Mouse (Mus musculus) heart, adult 2 months (tissue): Measurements from ENCODE around the gene Lsm12. TPM values are rescaled to one million over a fixed set of nuclear protein-coding genes. Genes with fewer than 3 reads are reported as not detected.

Experiments used
- DNase-seq, 2 experiments: peaks; one replicate each; pipeline ENCODE4 v3.0.0; 2021
- H3K27ac ChIP-seq: fragments of 200-600 bp; 2 replicates; pipeline ENCODE4 v1.8.1; 2022
- H3K27me3 ChIP-seq: fragments of 200-500 bp; 2 replicates; pipeline ENCODE4 v1.6.1; 2012; ENCODE audit warnings: mild to moderate bottlenecking, low read length, inconsistent platforms, mixed read lengths; ENCODE audit not compliant: control insufficient read depth, insufficient read depth
- H3K36me3 ChIP-seq: fragments of 200-500 bp; 2 replicates; pipeline ENCODE4 v1.6.1; 2012; ENCODE audit warnings: low read length, inconsistent platforms; ENCODE audit not compliant: control insufficient read depth, insufficient read depth
- H3K4me1 ChIP-seq: fragments of 200-500 bp; 2 replicates; pipeline ENCODE4 v1.6.1; 2011; ENCODE audit warnings: low read length; ENCODE audit not compliant: control insufficient read depth, insufficient read depth
- H3K4me3 ChIP-seq: fragments of 200-600 bp; 2 replicates; pipeline ENCODE4 v1.8.1; 2022
- H3K79me2 ChIP-seq: fragments of 200-500 bp; replicated peaks from 2 replicates; pipeline ENCODE4 v1.6.1; 2012; ENCODE audit warnings: mild to moderate bottlenecking, inconsistent platforms, low read length, moderate library complexity, mixed read lengths; ENCODE audit not compliant: control insufficient read depth, insufficient read depth
- H3K9ac ChIP-seq: fragments of 200-500 bp; 2 replicates; pipeline ENCODE4 v1.6.1; 2012; ENCODE audit warnings: low read depth, mild to moderate bottlenecking, control low read depth, inconsistent platforms, low read length, mixed read lengths
- CTCF ChIP-seq: fragments of 200-600 bp; IDR thresholded peaks from 2 replicates; pipeline ENCODE4 v1.8.1; 2022; ENCODE audit warnings: antibody characterized with exemption, mild to moderate bottlenecking, moderate library complexity
- EP300 ChIP-seq: fragments of 200-500 bp; IDR thresholded peaks from 2 replicates; pipeline ENCODE4 v1.6.1; 2011; ENCODE audit warnings: low read depth, low read length, control low read depth; ENCODE audit not compliant: insufficient read depth
- POLR2A ChIP-seq: fragments of 200-500 bp; IDR thresholded peaks from 2 replicates; pipeline ENCODE4 v1.6.1; 2011; ENCODE audit warnings: mild to moderate bottlenecking, low read depth, low read length, control low read depth; ENCODE audit not compliant: insufficient read depth
- WGBS: fragments of 180-500 bp; shearing (Covaris S2); methylation state at CpG from one replicate; pipeline ENCODE4 v1.1.7; 2018; 5-methylcytosine and 5-hydroxymethylcytosine counted together
- intact Hi-C: fragments of 180-260 bp; cut with DNase I; formaldehyde crosslinking; loops from one replicate; pipeline ENCODE4 v1.15.1; 2025
- polyA plus RNA-seq: library from polyadenylated mRNA; depleted of rRNA; stranded (reverse); fragments of >200 nt; gene quantifications from 2 replicates; pipeline ENCODE4 v1.2.3, GENCODE M21; 2012
- total RNA-seq, 2 experiments: library from RNA; stranded (reverse); gene quantifications; 2 replicates each; pipeline ENCODE4 v1.2.3; 2021

The Lsm12 gene
- total and polyA plus RNA-seq, 3 experiments: 32.5 to 50.2 (median 49.4) TPM

DNA sequence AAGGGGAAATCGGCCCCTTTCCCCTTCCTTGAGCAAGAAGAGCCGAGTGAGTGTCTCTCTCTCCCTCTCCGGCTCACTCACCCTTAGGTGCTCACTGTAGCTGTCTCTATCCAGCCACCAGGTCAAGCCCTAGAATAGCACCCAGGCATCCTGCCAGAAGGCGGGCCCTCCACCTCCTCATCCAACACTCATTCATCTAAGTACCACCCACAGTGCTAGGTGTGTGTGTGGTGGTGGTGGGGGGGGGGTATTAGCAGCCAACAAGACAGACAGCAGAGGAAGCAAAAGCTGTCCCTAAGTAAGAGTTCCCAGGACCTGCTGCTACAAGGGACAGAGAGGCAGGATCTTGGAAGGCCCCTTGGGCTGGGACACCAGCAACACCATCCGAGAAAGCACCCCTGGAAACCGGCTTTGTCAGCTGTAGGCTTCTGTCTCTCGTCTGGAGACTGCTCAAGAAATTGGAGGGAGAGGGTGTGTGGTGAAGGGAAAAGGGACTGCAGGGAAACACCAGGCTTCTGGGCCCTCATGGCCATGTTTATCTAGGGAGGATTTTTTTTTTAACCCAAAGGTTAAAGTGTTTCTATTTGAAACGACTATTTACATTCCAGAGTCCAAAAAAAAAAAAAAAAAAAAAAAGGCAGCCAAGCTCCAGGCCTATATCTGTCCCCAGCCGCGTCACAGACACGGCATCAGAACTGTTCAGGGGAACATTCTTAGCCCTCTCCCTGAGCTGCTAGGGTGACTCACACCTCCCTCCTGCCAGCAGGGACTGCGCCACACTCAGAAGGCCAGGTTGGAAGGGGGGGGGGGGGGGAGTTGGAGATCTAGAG is 31.2 kb upstream of the Lsm12 start:
- peak; percentile 68 to 81 for DNase-seq
- intact Hi-C loops: no loop called here

DNA sequence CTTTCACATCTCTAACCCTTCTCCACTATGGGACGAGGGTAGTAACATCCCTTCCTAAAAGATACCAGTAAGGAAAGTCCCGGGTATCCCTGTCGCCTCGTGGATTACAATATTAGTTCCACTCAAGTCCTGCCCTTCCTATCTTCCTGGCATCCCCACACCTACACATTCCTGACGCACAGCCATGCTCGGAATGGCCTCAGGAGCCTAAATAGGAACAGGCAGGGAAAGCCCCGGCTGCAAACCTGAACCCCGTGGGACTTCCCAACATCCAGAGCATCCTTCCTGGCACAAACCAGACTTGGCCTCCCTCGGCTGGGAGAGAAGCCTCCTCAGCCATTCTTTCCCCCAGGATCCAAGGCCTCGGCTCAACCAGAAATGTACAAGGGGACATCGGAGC is 30.4 kb upstream of the Lsm12 start:
- Histone ChIP-seq H3K4me1 (peaks cover 48% of the 10 kb centered on the region), H3K79me2 (peaks cover 5% of the 10 kb centered on the region), H3K27me3 (no peaks in the 10 kb centered on the region), H3K9ac (peak overlapping the region; percentile 62), H3K27ac (peak overlapping the region; percentile 92), H3K36me3 (peaks cover 3% of the 10 kb centered on the region; the same call in 1 of the 2 replicates), H3K4me3 (peak overlapping the region; percentile 32)
- WGBS: 15% methylated on average over 11 of the region's 11 CpGs
- peak; percentile 24 to 27 for DNase-seq
- no peak for TF ChIP-seq POLR2A
- no peak for TF ChIP-seq EP300
- intact Hi-C loops: no loop called here

More for the DNA sequence above, 31.2 kb upstream of the Lsm12 start:
- Histone ChIP-seq H3K27ac (peak overlapping the region; percentile 92), H3K27me3 (no peaks in the 10 kb centered on the region), H3K79me2 (peaks cover 5% of the 10 kb centered on the region), H3K36me3 (peaks cover 3% of the 10 kb centered on the region; the same call in 1 of the 2 replicates), H3K9ac (peak overlapping the region; percentile 62), H3K4me3 (peak overlapping the region; percentile 32), H3K4me1 (peaks cover 48% of the 10 kb centered on the region)
- TF ChIP-seq POLR2A (peak; percentile 24; the same call in 1 of the 2 replicates), CTCF (no peak), EP300 (peak; percentile 33; the same call in 1 of the 2 replicates)
- 13% methylated on average over 12 of the region's 12 CpGs for WGBS

DNA sequence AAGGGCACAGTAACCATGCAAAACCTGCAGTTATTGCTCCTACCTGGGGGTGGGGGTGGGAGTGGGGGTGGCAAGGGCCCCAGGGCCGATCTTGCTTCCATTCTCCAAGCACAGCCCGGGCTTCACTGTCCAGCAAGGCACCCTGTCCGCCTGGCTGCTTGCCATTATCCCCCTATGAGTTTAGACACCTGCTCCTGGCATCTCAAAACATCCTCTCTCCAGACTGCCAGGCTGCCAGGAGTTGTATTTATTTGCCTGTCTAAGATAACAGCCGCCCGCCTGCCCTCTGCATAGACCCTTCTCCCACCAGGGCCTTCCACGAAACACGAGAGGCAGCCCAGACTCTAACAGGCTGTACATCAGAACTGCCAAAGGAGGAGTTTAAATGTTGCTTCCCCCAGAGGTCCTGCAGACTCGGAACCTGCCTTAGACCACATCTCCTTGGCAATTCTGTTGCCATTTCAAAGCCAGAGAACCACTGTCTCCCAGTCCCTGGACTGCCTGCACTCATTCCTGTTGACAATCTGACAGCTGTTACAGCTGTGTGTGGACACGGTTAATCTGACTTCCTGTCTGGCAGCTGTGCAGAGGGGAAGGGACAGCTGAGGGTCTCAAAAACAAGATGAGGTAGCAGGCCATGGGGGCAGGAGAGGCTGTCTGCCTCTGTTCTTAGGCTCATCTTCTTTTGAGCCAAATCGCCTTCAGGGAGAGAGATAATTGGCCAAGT is 29.5 kb upstream of the Lsm12 start:
- TF ChIP-seq CTCF (no peak), EP300 (no peak), POLR2A (no peak)
- H3K36me3 ChIP-seq: peaks cover 3% of the 10 kb centered on the region; the same call in 1 of the 2 replicates
- peaks cover 49% of the 10 kb centered on the region for H3K4me1 ChIP-seq
- peaks cover 5% of the 10 kb centered on the region for H3K79me2 ChIP-seq
- H3K9ac ChIP-seq: no peak overlapping the region; the same call in 1 of the 2 replicates
- intact Hi-C loops: no loop called here
- H3K27ac ChIP-seq: peak overlapping the region; percentile 92
- 29% methylated on average over 10 of the region's 10 CpGs for WGBS
- peak; percentile 10 to 36 for DNase-seq
- no peak overlapping the region for H3K4me3 ChIP-seq
- H3K27me3 ChIP-seq: no peaks in the 10 kb centered on the region

DNA sequence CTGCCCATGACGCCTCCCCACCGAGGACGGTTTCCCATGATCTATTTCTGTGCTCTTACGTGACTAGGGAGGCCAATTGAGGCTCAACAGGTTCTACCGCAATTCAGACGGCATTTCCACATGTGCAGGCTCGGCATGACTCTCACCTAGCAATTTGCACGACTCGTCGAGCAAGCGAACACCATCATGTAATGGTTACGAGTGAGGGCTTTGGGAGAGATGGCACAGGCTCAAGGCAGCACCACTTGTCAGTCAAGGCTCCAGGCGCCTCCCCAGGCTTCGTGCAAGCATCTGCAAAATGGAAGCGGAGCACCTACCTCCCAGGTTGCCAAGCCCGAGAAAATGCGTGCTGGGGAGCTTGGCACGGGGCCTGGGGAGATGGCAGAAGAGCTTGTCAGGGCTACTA is 26.8 kb upstream of the Lsm12 start:
- H3K9ac ChIP-seq: 0 out of 2 replicates have a peak overlapping the region, but pooled peaks have one; percentile 2
- peaks cover 3% of the 10 kb centered on the region; the same call in 1 of the 2 replicates for H3K36me3 ChIP-seq
- no peaks in the 10 kb centered on the region for H3K27me3 ChIP-seq
- peak; percentile 57 to 67 for DNase-seq
- H3K27ac ChIP-seq: peak overlapping the region; percentile 37
- intact Hi-C loops: no loop called here
- H3K4me3 ChIP-seq: no peak overlapping the region
- H3K79me2 ChIP-seq: peaks cover 7% of the 10 kb centered on the region
- TF ChIP-seq CTCF (no peak), EP300 (no peak), POLR2A (no peak)
- WGBS: 48% methylated on average over 18 of the region's 18 CpGs
- H3K4me1 ChIP-seq: peaks cover 50% of the 10 kb centered on the region

DNA sequence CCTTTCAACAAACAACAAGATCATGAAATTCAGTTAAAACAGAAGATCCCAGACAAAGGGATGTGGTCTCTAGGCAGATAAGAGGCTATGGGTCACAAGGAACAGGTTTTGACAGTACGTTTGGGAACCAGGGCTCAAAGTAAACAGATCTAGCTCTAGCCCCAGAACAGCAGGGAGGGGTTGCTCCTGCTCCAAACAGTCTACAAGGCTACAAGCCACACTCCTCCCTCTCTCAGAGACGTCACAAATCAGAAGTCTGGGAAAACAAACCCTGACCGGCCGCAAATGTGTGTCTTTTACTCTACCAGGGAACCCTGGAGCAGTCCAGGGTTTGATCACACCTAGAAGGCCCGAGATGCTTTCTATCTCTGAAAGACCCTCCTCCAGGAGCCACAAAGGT is 25.9 kb upstream of the Lsm12 start:
- no peak for TF ChIP-seq CTCF
- no peak overlapping the region for H3K4me3 ChIP-seq
- H3K79me2 ChIP-seq: peaks cover 11% of the 10 kb centered on the region
- peak overlapping the region; percentile 37 for H3K27ac ChIP-seq
- peaks cover 45% of the 10 kb centered on the region for H3K4me1 ChIP-seq
- H3K9ac ChIP-seq: no peak overlapping the region
- DNase-seq: peak in 1 of 2 experiments; percentile 17
- intact Hi-C loops: no loop called here
- no peaks in the 10 kb centered on the region for H3K27me3 ChIP-seq
- WGBS: 66% methylated on average over 5 of the region's 5 CpGs
- H3K36me3 ChIP-seq: peaks cover 3% of the 10 kb centered on the region; the same call in 1 of the 2 replicates

DNA sequence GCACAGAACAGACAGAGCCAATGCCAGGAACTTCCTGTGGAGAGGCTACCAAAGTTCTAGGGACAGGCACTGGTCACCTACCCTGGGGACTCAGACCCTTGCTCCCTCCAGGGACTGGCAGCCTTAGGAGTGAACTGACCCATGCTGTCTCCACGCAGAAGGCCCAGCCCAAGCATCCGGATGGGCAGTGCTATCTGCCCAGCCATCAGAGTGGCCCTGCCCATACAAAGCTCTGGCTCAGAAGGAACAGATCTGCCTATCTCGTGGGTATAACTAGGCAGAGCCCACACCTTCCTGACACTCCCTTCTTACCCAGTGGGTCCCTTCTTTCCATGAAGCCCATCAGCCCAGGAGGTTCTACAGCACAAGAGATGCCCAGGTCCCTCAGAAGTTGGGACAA is 25.1 kb upstream of the Lsm12 start:
- H3K27ac ChIP-seq: peak overlapping the region; percentile 53
- no peaks in the 10 kb centered on the region for H3K27me3 ChIP-seq
- DNase-seq: peak; percentile 15 to 27
- WGBS: 28% methylated on average over 3 of the region's 3 CpGs
- intact Hi-C loops: loop anchor here (1.0 kb wide), 1 partner anchor 14 kb away; no protein-coding TSS in a partner anchor
- H3K79me2 ChIP-seq: peaks cover 11% of the 10 kb centered on the region
- no peak overlapping the region for H3K4me3 ChIP-seq
- peaks cover 38% of the 10 kb centered on the region for H3K4me1 ChIP-seq
- peaks cover 1% of the 10 kb centered on the region; the same call in 1 of the 2 replicates for H3K36me3 ChIP-seq
- no peak overlapping the region for H3K9ac ChIP-seq
- TF ChIP-seq EP300 (no peak), POLR2A (no peak), CTCF (no peak)
